Mouse (Mus musculus) liver, adult 10 weeks (tissue): ENCODE results near the gene Syce1. TPM values are rescaled to one million over a fixed set of nuclear protein-coding genes. Genes with fewer than 3 reads are reported as not detected.

Source experiments
- polyA plus RNA-seq: library from polyadenylated mRNA; stranded (reverse); fragments of 350-450 nt; fragmentation: Illumina TruSeq; extraction: RNeasy Lipid Tissue Mini Kit (QIAGEN cat#74804); gene quantifications from one replicate; pipeline ENCODE4 v1.2.3, GENCODE M21; 2014; ENCODE audit warnings: low read depth, low replicate concordance

Syce1 gene
- not detected for polyA plus RNA-seq

GRCm38 (mm10) chr7:140787406-140788052 is at the start of gene Syce1:
Syce1 (minus strand) TSS chr7:140787852.

GRCm38 (mm10) chr7:140834968-140835757 is 47.5 kb upstream of the Syce1 start, which contains the start of gene Urah:
Urah (plus strand) TSS chr7:140835018.

GRCm38 (mm10) chr7:140821653-140822329 is 34.1 kb upstream of the Syce1 start, which contains the start of gene Zfp941:
Zfp941 (minus strand) TSS chr7:140822178.

GRCm38 (mm10) chr7:140763447-140764020 is 24.1 kb downstream of the Syce1 start, which contains the start of gene Cyp2e1:
Cyp2e1 (plus strand) TSS chr7:140763739.

Other genes with a start within 250 kb of the Syce1 start
- gene Olfr538, start 220.0 kb downstream of the Syce1 start, polyA plus RNA-seq = not detected
- not detected for gene Olfr46, start 186.6 kb downstream of the Syce1 start, polyA plus RNA-seq
- not detected for gene Olfr61, start 158.9 kb downstream of the Syce1 start, polyA plus RNA-seq
- gene Olfr53, start 141.4 kb downstream of the Syce1 start, polyA plus RNA-seq = not detected
- not detected for gene Olfr539, start 127.9 kb downstream of the Syce1 start, polyA plus RNA-seq
- gene Olfr45, start 105.9 kb downstream of the Syce1 start, polyA plus RNA-seq = not detected
- gene Olfr541, start 90.6 kb downstream of the Syce1 start, polyA plus RNA-seq = not detected
- gene Cyp2e1, start 24.1 kb downstream of the Syce1 start, polyA plus RNA-seq = 9,740 TPM
- 0.66 TPM for gene Zfp941, start 34.3 kb upstream of the Syce1 start, polyA plus RNA-seq
- 287 TPM for gene Urah, start 47.2 kb upstream of the Syce1 start, polyA plus RNA-seq
- not detected for gene Scgb1c1, start 57.7 kb upstream of the Syce1 start, polyA plus RNA-seq
- gene Odf3, start 60.0 kb upstream of the Syce1 start, polyA plus RNA-seq = not detected
- not detected for gene Gm45785, start 68.5 kb upstream of the Syce1 start, polyA plus RNA-seq
- gene Ric8a, start 69.1 kb upstream of the Syce1 start, polyA plus RNA-seq = 4.3 TPM
- 1.4 TPM for gene Bet1l, start 69.7 kb upstream of the Syce1 start, polyA plus RNA-seq
- 89.2 TPM for gene Psmd13, start 94.1 kb upstream of the Syce1 start, polyA plus RNA-seq
- 15.2 TPM for gene Sirt3, start 94.5 kb upstream of the Syce1 start, polyA plus RNA-seq
- gene Cox8b, start 112.6 kb upstream of the Syce1 start, polyA plus RNA-seq = not detected
- 20.5 TPM for gene Nlrp6, start 133.1 kb upstream of the Syce1 start, polyA plus RNA-seq
- gene Pgghg, start 153.5 kb upstream of the Syce1 start, polyA plus RNA-seq = 2.3 TPM
- gene Ifitm5, start 162.4 kb upstream of the Syce1 start, polyA plus RNA-seq = not detected
- not detected for gene Gm45717, start 168.1 kb upstream of the Syce1 start, polyA plus RNA-seq
- gene Ifitm2, start 168.1 kb upstream of the Syce1 start, polyA plus RNA-seq = 135 TPM
- gene Ifitm1, start 179.4 kb upstream of the Syce1 start, polyA plus RNA-seq = 4.2 TPM
- 163 TPM for gene Ifitm3, start 222.9 kb upstream of the Syce1 start, polyA plus RNA-seq
- gene Ifitm6, start 230.1 kb upstream of the Syce1 start, polyA plus RNA-seq = 2.6 TPM
- not detected for gene Gm17387, start 241.3 kb upstream of the Syce1 start, polyA plus RNA-seq